Mouse (Mus musculus) retina, postnatal 1 day (tissue): Measurements from ENCODE around the gene Hsh2d.

ENCODE experiments used
- DNase-seq: peaks from one replicate; pipeline ENCODE4 v3.0.0-alpha.2; 2012

Hsh2d gene

GRCm38 (mm10) chr8:72189417-72190214 is at the start of gene Hsh2d:
Gene Hsh2d (plus strand): TSS chr8:72189638.
- no peak for DNase-seq

GRCm38 (mm10) chr8:72143256-72143824 is 46.1 kb upstream of the Hsh2d start:
- DNase-seq: no peak

- no peak for DNase-seq
Observed at GRCm38 (mm10) chr8:72144345-72144975, 45.0 kb upstream of the Hsh2d start.

- no peak for DNase-seq
Observed at GRCm38 (mm10) chr8:72145511-72145910, 43.9 kb upstream of the Hsh2d start.

DNA sequence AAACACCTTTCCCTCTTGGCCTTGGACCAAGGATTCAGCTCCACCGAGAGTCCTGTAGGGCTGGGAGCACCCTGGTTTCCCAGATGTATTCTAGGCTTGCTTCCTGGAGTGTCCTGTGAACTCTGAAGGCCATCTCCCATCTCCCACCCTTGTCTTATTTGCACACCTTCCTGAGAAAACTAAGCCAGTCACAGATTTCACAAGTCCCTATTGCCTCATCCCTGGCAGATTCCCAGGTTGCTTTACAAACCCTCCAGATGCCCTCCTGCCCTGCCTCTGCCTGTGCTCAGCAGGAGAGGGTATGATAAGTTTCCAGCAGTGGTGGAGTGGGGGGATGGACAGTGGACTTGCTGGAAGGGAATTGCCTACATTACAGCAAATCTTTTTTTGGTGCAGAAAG is 43.4 kb upstream of the Hsh2d start:
- no peak for DNase-seq

DNA sequence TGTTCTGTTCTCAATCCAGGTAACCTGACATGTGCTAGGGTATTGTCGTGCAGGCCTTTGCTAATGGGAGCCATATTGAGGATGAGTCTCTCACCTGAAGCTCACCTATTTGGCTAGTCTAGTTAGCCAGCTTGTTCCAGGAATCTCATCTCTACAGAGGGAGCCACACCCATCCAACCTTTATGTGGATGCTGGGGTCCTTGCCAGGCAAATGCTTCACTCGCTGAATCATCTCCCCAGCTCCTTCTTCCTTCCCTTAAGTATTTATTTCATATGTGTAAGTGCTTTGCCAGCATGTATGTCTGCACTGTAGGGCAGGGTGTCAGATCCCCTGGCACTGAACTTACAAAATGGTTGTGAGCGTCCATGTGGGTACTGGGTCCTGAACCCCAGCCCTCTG is 42.9 kb upstream of the Hsh2d start:
- DNase-seq: no peak

DNA sequence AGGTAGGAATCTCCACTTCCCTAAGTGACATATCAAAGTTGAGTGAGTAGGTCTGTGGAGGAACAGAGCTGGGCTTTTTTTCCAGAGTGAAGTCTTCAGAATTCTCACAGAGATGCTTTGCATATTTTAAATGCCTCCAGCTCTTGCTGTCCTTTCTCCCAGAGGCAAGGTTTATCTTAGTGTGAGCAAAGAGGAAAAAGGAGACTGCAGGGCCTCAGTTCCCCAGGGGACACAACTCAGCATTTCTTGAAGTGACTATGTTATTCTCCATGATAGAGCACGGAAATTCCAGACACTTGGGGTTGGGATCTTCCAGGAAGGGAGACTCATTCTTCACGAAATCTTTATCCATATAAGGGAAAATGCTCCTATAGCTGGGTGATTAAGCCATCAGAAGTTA is 42.2 kb upstream of the Hsh2d start:
- DNase-seq: no peak

DNA sequence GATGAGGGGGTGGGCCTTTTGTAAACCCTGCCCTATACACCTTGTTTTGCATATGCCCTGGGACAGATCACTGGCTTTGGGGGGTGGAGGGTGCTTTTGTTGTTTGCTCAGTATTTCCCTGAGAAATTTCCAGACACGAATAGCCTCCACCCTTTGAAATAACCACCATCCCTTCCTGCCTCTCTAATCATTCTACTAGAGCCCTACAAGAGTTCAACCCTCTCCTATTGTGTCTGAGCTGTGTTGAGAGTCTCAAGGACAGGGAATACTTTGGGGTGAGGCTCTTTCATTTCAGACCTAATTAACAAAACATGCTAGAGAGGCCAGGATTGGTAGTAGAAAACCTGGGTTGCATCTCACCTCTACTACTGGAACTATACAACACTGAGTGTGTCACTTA is 40.4 kb upstream of the Hsh2d start:
- DNase-seq: no peak

DNA sequence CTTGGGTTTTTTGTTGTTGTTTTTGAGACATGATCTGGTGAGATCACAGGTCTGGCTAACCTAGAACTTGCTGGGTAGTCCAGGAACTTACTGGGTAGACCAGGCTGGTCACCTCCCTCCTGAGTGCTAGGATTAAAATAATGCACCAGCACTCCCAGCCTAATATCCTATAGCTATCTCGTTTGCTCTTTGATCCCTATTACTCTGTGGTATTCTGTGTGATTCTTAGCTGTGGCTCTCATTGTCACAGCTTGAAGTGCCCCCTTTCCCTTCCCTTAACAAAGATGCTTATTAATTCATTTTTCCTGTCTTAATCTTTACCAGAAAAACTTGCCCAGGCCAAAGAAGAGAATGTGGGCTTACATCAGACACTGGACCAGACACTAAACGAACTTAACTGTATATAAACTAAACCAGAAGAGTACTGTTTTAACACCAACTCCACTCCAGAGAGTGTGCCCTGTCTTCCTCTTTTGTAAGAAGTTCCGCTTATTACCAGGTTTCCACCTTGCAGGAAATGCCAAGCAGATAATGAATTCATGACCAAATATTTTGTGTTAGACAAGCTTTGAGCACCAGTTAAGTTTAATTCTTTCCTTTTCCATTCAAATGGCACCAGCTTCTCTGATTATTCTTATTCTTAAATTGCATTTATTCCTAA is 37.9 kb upstream of the Hsh2d start:
- DNase-seq: no peak

DNA sequence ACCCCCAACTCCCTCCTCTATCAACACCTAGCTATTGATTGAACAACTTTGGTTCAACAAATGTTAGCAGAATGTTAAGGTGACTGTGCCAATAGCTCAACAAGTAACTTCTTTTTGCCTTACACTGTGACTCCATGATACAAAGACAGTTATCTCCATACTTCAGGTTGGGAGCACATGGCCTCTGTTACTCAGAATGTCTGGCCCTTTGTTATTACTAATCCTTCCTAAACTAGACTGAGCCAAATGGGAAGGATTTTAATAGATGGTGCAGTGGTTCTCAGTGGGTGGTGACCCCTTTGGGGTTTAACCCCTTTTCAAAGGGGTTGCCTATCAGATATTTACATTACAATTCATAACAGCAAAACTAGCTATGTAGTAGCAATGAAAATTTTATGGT is 36.1 kb upstream of the Hsh2d start:
- DNase-seq: no peak

- no peak for DNase-seq
Observed at GRCm38 (mm10) chr8:72158096-72158495, 31.3 kb upstream of the Hsh2d start.

GRCm38 (mm10) chr8:72158726-72159125 is 30.7 kb upstream of the Hsh2d start:
- DNase-seq: no peak

DNA sequence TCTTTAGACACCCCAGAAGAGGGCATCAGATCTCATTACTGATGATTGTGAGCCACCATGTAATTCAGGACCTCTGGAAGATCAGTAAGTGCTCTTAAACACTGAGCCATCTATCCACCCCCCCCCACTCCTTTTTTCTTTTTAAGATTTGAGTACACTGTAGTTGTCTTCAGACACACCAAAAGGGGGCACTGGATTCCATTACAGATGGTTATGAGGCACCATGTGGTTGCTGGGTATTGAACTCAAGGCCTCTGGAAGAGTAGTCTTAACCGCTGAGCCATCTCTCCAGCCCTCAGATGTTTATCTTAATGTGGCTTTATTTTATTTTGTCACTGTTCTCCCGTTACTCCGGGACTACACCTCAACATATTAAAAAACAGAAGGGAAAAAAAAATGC is 29.4 kb upstream of the Hsh2d start:
- peak; percentile 4 for DNase-seq

DNA sequence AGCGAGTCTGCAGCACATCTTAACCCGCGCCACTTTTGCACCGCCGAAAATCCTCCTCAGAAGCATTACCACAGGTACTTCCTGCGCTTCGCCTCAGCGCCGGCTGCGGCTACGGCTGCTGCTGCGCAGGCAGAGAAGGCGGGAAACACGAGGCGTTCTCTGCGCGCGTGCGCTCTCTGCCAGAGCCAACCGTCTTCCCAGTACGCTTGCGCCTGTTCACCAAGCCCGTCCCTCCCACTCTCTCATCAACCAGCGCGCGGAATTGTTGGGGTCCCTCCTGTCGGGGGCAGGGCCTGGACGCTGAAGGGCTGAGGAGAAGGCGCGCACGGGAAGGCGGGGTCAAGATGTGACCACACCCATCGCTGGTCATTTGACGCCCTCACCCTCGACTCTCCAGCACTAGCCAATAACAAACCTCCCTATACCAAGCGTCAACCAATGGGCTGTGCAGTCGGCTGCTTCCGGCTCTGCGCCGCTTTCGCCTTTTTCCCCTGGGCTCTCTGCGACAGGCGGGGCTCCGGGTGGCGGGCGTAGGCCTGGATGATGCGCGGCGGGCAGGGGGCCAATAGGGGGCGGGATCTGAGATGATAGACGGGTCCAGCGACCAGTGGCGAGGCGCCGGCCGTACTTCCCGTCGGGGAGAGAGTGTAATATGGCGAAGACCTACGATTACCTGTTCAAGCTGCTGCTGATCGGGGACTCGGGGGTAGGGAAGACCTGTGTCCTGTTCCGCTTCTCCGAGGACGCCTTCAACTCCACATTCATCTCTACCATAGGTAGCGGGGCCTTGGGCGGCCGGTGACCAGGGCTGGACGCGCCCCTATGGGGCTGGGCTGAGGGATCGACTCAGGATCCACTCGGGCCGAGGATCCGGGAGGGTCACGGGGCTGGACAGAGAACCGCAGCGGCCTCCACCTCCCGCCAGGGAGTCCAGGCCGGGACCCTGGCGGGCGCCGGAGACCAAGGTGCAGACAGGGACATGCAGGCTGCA is 28.4 kb upstream of the Hsh2d start, which contains the start of gene Rab8a:
Gene Rab8a, plus strand, starts transcription at position 494 of the 991 bp plus-strand sequence.
- DNase-seq: peak; percentile 100

- DNase-seq: no peak
Observed at GRCm38 (mm10) chr8:72162821-72163220, 26.6 kb upstream of the Hsh2d start.

- DNase-seq: no peak
Observed at GRCm38 (mm10) chr8:72169098-72169668, 20.3 kb upstream of the Hsh2d start.

GRCm38 (mm10) chr8:72169681-72170249 is 19.7 kb upstream of the Hsh2d start:
- no peak for DNase-seq

DNA sequence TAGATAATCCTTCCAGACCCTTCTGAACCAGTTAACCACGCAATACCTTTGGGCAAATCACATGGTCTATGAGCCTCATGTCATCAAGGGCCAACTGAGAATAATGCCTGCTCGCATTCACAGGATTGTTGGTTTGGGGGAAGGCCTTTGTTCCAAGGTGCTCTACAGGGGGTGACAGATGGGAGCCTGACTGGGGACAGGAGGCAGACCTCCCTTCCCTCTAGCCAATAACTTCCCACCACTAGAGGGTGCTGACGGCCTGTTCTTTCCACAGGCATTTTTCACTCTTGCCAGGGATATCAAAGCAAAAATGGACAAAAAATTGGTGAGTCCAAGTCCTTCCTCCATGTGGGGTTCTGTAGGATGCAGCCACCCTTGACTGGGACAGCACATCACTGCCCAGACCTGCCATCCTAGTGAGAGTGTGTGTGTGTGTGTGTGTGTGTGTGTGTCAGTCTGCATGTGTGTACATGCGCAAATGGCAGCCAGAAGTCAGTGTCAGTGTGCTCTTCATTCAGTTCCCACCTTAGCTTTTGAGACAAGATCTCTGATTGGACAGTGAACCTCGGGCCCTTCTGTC is 12.0 kb upstream of the Hsh2d start:
- DNase-seq: peak; percentile 83

DNA sequence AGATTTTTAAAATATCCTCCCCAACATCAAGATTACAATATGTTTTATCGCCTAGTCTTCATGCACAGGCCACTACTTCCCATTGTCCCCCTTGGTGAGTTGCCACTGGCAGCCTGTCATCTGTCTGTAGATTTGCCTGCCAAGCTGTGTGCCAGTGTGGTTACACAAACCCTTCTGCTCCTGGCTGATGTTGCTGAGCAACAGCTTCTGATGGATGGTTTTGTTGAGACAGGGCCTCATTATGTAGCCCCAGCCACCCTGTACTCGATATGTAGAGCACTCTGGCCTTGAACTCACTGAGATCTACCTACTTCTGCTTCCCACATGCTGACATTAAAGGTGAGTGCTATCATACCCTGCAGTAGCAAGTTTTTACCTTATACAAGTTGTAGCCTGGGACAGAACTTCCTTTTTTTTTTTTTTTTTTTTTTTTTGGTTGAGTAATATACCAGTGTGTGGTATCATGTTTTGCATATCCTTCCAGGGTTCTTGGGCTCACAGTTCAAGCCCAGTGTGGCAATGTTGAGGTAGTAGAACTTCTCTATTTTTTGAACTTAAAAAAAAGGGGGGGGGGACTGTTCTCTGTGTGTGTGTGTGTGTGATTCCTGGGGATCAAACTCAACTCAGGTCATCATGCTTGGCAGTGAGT is 5.8 kb upstream of the Hsh2d start:
- no peak for DNase-seq

DNA sequence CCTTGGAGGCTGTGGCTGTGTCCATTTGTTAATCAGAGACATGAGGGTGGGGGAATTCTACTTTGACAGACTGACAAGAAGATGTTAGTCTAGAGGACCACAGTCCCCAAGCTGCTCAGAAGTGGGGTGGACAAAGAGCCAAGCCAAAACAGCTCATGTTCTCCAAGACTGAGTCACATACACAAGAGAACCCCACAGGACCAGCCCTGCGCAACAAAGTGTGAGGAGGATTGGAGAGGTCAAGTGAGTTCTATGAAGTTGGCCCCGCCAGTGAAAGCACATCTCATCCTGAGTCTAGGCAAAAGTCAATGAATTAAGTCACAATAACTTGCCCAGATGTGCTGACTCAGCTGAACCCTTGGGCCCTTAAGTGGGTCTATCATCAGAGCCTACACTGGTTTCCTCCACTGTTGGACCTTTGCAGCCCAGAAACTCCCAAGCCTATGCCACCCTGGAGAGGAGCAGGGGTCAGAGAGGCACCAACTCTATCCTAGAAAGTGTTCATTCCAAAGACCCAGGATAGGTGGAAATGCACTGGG is 1.6 kb upstream of the Hsh2d start:
- DNase-seq: no peak

- DNase-seq: no peak
Observed at GRCm38 (mm10) chr8:72190215-72190539, 739 bp downstream of the Hsh2d start.
